Comparison of ENCODE assay signal across 9 mouse cellular contexts in the genomic region with DNA sequence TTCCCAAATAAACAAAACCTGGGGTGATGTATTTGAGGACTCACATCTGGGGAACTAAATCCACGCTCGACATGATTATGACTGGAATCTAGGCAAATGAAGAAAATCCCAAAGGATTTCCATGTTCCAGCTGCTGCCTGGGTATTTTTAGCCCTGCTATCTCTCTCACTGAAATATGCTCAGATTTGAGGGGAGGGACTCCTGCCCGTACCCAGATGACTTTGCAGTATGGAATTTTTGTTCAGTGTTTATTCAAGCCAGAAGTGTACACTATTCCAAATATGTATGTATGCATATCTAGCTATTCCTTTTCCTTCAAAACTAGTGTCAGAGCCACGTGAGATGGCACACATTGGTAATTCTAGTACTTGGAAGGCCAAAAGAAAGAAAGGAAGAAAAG.
DNase-seq lines count a peak whose midpoint lies in the region; ATAC-seq and TF ChIP-seq lines count a peak whose summit lies in the region.
"Had no signal": no experiment of that assay in that cellular context is flagged by ENCODE, and none has a peak within 500 bp of the region (broad histone marks: within the 10 kb centered on the region; RNA-seq: fewer than 3 reads in every experiment).

No protein-coding gene starts in this region.

- no peaks in the 10 kb centered on the region for H3K27me3 ChIP-seq in kidney, postnatal 0 days (ENCODE audit: insufficient read depth, low read length)
- H3K27me3 ChIP-seq in midbrain, embryonic 14.5 days (ENCODE audit: control insufficient read depth, insufficient read depth, low read length): no peaks in the 10 kb centered on the region
- no peaks in the 10 kb centered on the region for H3K27me3 ChIP-seq in midbrain, embryonic 11.5 days (ENCODE audit: control insufficient read depth, insufficient read depth, low read length)
- H3K27me3 ChIP-seq in heart, embryonic 11.5 days (ENCODE audit: control insufficient read depth, insufficient read depth, low read length): no peaks in the 10 kb centered on the region
- H3K27me3 ChIP-seq in intestine, embryonic 16.5 days (replicated peaks; ENCODE audit: control insufficient read depth, insufficient read depth, low read length): no peaks in the 10 kb centered on the region
- H3K27me3 ChIP-seq: limb, embryonic 13.5 days had no signal

- 55% methylated on average over 4 of the region's 4 CpGs for WGBS in kidney, postnatal 0 days
- 72% methylated on average over 4 of the region's 4 CpGs for WGBS in midbrain, embryonic 14.5 days
- 71% methylated on average over 4 of the region's 4 CpGs for WGBS in midbrain, embryonic 11.5 days
- WGBS in heart, embryonic 11.5 days (ENCODE audit: insufficient replicate concordance): 28% methylated on average over 4 of the region's 4 CpGs
- WGBS in intestine, embryonic 16.5 days: 41% methylated on average over 4 of the region's 4 CpGs

- H3K36me3 ChIP-seq in kidney, postnatal 0 days (ENCODE audit: insufficient read depth, low read length): no peaks in the 10 kb centered on the region
- no peaks in the 10 kb centered on the region for H3K36me3 ChIP-seq in midbrain, embryonic 14.5 days (ENCODE audit: control insufficient read depth, insufficient read depth, low read length)
- H3K36me3 ChIP-seq in midbrain, embryonic 11.5 days (ENCODE audit: control insufficient read depth, insufficient read depth, low read length): no peaks in the 10 kb centered on the region
- H3K36me3 ChIP-seq in heart, embryonic 11.5 days (ENCODE audit: control insufficient read depth, insufficient read depth, low read length): no peaks in the 10 kb centered on the region
- no peaks in the 10 kb centered on the region for H3K36me3 ChIP-seq in intestine, embryonic 16.5 days (ENCODE audit: control insufficient read depth, insufficient read depth, low read length)
- H3K36me3 ChIP-seq: limb, embryonic 13.5 days had no signal

- no peak for TF ChIP-seq CTCF in kidney, postnatal 0 days (IDR thresholded peaks at IDR 0.05; ENCODE audit: low read depth)

- H3K9me3 ChIP-seq in kidney, postnatal 0 days (replicated peaks; ENCODE audit: low read length): no peaks in the 10 kb centered on the region
- no peaks in the 10 kb centered on the region for H3K9me3 ChIP-seq in midbrain, embryonic 14.5 days (ENCODE audit: control insufficient read depth, low read length)
- H3K9me3 ChIP-seq in midbrain, embryonic 11.5 days (ENCODE audit: control insufficient read depth, low read length): no peaks in the 10 kb centered on the region
- H3K9me3 ChIP-seq in heart, embryonic 11.5 days (replicated peaks; ENCODE audit: control insufficient read depth, low read length): no peaks in the 10 kb centered on the region
- no peaks in the 10 kb centered on the region for H3K9me3 ChIP-seq in intestine, embryonic 16.5 days (ENCODE audit: control insufficient read depth, low read length)

- no peak overlapping the region for H3K4me3 ChIP-seq in kidney, postnatal 0 days (replicated peaks; ENCODE audit: low read depth, low read length)
- H3K4me3 ChIP-seq in midbrain, embryonic 14.5 days (replicated peaks; ENCODE audit: low read depth, low read length): no peak overlapping the region
- no peak overlapping the region for H3K4me3 ChIP-seq in midbrain, embryonic 11.5 days (ENCODE audit: low read depth, low read length)
- H3K4me3 ChIP-seq in heart, embryonic 11.5 days (ENCODE audit: low read depth, low read length): no peak overlapping the region
- H3K4me3 ChIP-seq in intestine, embryonic 16.5 days (ENCODE audit: low read length): no peak overlapping the region
- H3K4me3 ChIP-seq: limb, embryonic 13.5 days had no signal

- no peak overlapping the region for H3K27ac ChIP-seq in kidney, postnatal 0 days
- no peak overlapping the region for H3K27ac ChIP-seq in midbrain, embryonic 14.5 days (replicated peaks; ENCODE audit: low read depth, low read length)
- no peak overlapping the region for H3K27ac ChIP-seq in midbrain, embryonic 11.5 days (ENCODE audit: low read depth, low read length)
- H3K27ac ChIP-seq in heart, embryonic 11.5 days (ENCODE audit: low read depth, low read length): peak overlapping the region; percentile 54; the same call in 1 of the 2 replicates
- no peak overlapping the region; the same call in 1 of the 2 replicates for H3K27ac ChIP-seq in intestine, embryonic 16.5 days (ENCODE audit: low read length)
- H3K27ac ChIP-seq: limb, embryonic 13.5 days had no signal

- H3K4me2 ChIP-seq in kidney, postnatal 0 days (ENCODE audit: low read length): no peak overlapping the region
- H3K4me2 ChIP-seq in midbrain, embryonic 14.5 days (ENCODE audit: low read length): no peak overlapping the region
- H3K4me2 ChIP-seq in midbrain, embryonic 11.5 days: no peak overlapping the region
- H3K4me2 ChIP-seq in heart, embryonic 11.5 days: no peak overlapping the region
- no peak overlapping the region for H3K4me2 ChIP-seq in intestine, embryonic 16.5 days (ENCODE audit: low read depth, low read length)
- H3K4me2 ChIP-seq: limb, embryonic 13.5 days had no signal

- peak; percentile 58 for DNase-seq in kidney, postnatal 0 days (ENCODE audit: low spot score)
- no peak for DNase-seq in kidney, postnatal 14 days
- DNase-seq in midbrain, embryonic 14.5 days: peak; percentile 5
- no peak for DNase-seq in midbrain, embryonic 11.5 days (ENCODE audit: low spot score, missing footprints)
- no peak for DNase-seq in thymus, postnatal 4 days
- DNase-seq: adrenal gland, postnatal 10 days had no signal

- no peak for ATAC-seq in kidney, postnatal 0 days (replicated peaks; ENCODE audit: low FRiP score, low read depth)
- ATAC-seq in midbrain, embryonic 14.5 days (ENCODE audit: low FRiP score, low TSS enrichment): no peak
- ATAC-seq in midbrain, embryonic 11.5 days (ENCODE audit: low FRiP score): no peak
- no peak for ATAC-seq in heart, embryonic 11.5 days (replicated peaks; ENCODE audit: insufficient number of reproducible peaks, low FRiP score, low TSS enrichment)
- ATAC-seq in intestine, embryonic 16.5 days: peak; percentile 46; the same call in 1 of the 2 replicates

- H3K4me1 ChIP-seq in kidney, postnatal 0 days (replicated peaks; ENCODE audit: insufficient read depth, low read length): no peaks in the 10 kb centered on the region
- no peaks in the 10 kb centered on the region for H3K4me1 ChIP-seq in midbrain, embryonic 14.5 days (ENCODE audit: control insufficient read depth, insufficient read depth, low read length)
- H3K4me1 ChIP-seq in midbrain, embryonic 11.5 days (ENCODE audit: control insufficient read depth, insufficient read depth, low read length): no peaks in the 10 kb centered on the region
- peaks cover 6% of the 10 kb centered on the region for H3K4me1 ChIP-seq in heart, embryonic 11.5 days (ENCODE audit: control insufficient read depth, insufficient read depth, low read length)
- H3K4me1 ChIP-seq in intestine, embryonic 16.5 days (ENCODE audit: control insufficient read depth, insufficient read depth, low read length): 0 out of 2 replicates have a peak, but pooled peaks cover 3% of the 10 kb centered on the region
- H3K4me1 ChIP-seq: limb, embryonic 13.5 days had no signal

- H3K9ac ChIP-seq in kidney, postnatal 0 days (ENCODE audit: low read depth, low read length): no peak overlapping the region
- H3K9ac ChIP-seq in midbrain, embryonic 14.5 days (replicated peaks; ENCODE audit: low read length): no peak overlapping the region
- no peak overlapping the region for H3K9ac ChIP-seq in midbrain, embryonic 11.5 days (ENCODE audit: low read length)
- no peak overlapping the region for H3K9ac ChIP-seq in heart, embryonic 11.5 days (ENCODE audit: low read depth, low read length)
- no peak overlapping the region for H3K9ac ChIP-seq in intestine, embryonic 16.5 days (ENCODE audit: low read depth, low read length)
- H3K9ac ChIP-seq: limb, embryonic 13.5 days had no signal

Comparison
In these comparisons a context has a peak if more than half of its experiments do, and no peak if none do; other contexts are left out.
1. DNase-seq: peak in kidney, postnatal 0 days (single experiment) and midbrain, embryonic 14.5 days (single experiment); none in kidney, postnatal 14 days (single experiment), midbrain, embryonic 11.5 days (single experiment) and thymus, postnatal 4 days (single experiment).